Mouse (Mus musculus) right cerebral cortex, postnatal 14 days (tissue): Measurements from ENCODE around the gene Aars2.

Experiments
- DNase-seq: peaks from one replicate; pipeline ENCODE4 v3.0.0; 2022

The Aars2 gene

DNA sequence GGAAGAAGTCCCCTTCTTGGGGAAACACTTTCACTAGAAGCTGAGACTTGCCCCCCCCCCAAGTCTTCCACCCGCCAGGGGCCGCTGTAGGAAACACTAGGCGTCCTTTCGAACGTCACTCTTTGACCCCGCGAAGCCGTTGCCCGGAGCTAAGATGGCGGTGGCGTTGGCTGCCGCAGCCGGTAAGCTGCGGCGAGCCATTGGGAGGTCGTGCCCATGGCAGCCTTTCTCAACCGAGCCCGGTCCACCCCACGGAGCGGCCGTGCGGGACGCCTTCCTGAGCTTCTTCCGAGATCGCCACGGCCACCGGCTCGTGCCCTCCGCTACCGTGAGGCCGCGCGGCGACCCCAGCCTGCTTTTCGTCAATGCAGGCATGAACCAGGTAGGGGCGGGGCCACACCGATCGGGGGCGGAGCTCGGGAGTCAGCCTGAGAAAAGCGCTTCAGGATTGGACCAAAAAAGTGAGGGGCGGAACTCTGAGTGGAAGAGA is at the start of gene Aars2:
TSS of gene Aars2 (plus strand) at position 142 of the 490 bp plus-strand sequence.
- DNase-seq = peak; percentile 98

DNA sequence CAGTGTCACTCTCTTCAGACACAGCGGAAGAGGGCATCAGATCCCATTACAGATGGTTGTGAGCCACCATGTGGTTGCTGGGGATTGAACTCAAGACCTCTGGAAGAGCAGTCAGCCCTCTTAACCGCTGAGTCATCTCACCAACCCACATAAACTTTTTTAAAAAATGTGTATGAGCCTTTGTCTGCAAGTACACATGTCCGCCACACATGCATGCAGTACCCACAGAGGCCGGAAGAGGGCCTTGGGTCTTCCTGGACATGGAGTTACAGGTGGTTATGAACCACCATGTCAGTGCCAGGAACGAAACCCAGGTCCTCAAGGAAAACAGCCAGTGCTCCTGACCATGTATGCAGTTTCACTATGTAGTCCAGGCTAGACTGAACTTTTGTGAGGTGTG is 49.2 kb upstream of the Aars2 start:
- DNase-seq = no peak

DNA sequence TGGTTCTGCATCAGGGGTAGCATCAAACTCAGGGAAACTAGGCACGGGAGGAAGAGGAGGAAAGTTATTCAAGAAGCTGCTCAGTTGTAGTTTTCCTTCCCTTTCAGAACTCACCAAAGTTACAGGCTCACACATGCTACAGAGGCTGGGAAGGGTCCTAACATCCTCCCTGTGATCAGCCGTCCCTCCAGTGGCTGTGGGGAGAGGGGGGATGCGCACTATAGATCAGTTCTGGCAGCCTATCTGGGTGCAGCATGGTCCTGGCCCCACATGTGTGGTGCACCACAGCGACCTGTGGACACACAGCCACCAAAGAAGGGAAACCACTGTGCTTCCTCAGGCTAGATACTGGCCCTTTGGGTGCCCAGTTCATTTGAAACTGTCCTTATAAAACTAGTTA is 48.1 kb upstream of the Aars2 start:
- no peak for DNase-seq

DNA sequence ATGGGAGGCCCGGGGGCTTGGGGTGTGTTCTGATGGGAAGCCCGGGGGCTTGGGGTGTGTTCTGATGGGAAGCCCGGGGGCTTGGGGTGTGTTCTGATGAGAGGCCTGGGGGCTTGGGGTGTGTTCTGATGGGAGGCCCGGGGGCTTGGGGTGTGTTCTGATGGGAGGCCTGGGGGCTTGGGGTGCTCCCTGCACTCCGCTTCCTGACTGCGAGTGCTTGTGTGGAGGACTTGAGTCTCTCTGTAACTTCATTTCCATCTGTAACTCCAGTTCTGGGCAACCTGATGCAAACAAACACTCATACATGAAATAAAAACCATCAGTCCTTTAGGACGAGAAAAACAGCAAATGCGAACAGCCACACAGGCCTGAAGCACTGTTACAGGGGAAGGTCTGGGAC is 47.6 kb upstream of the Aars2 start:
- no peak for DNase-seq

DNA sequence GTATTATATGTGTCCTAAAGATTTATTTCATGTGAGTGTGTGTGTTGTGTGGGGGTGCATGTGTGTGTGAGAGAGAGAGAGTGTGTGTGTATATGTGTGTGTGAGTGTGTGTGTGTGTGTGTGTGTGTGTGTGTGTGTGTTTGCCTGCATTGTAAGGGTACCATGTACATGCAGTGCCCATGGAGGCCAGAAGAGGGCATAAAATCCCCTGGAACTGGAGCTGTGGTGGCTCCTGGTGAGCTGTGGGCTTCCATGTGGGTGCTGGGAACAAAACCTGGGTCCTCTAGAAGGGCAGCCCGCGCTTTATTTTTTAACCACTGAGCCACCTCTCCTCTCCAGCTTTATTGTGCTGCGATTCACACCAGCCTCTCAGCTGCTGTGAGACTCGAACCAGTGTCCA is 44.1 kb upstream of the Aars2 start:
- no peak for DNase-seq

DNA sequence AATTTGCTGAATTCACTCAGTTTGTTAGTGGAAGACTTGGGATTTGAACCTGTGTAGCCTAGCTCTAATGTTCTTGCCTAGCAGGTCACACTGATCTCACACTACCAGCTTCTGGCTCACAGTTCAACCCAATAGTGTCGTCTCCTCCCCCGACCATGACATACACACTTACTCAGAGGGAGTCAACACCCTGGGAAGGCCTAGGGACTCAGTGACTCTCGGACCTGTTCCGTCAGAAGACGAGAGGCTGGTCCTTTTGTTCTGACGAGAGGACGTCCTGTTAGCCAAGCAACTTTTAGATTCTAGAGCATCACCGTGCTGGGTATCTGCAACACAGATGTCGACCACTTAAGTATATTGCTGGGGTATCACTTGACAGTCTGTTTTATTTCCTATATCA is 42.4 kb upstream of the Aars2 start:
- DNase-seq = no peak

DNA sequence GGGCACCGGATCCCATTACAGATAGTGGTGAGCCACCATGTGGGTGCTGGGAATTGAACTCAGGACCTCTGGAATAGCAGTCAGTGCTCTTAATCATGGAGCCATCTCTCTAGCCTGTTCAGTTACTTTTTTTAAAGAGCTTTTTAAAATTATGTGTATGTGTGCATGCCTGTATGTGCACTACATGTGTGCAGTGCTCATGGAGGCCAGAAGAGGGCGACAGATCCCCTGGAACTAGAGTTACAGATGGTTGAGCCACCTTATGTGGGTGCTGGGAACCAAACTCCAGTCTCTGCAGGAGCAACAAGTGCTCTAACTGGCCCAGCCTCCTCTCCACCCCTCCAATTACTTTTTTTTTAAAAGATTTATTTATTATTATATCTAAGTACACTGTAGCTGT is 39.9 kb upstream of the Aars2 start:
- DNase-seq = no peak

DNA sequence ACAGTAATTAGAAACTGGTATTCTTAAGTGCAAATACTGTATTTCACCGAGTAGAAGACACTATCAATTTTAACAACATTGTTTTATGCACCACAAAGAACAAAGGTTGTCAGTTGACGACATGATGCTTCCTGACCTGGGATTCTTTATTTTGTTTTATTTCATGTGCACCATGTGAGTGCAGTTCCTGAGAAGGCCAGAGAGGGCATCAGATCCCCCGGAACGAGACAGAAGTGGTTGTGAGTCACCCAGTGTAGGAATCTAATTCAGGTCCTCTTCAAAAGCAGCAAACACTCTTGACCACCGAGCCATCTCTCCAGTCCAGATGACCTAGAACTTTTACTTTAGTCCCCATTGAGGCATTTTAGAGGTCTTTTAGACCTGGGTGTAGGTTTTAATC is 38.3 kb upstream of the Aars2 start:
- DNase-seq = no peak

DNA sequence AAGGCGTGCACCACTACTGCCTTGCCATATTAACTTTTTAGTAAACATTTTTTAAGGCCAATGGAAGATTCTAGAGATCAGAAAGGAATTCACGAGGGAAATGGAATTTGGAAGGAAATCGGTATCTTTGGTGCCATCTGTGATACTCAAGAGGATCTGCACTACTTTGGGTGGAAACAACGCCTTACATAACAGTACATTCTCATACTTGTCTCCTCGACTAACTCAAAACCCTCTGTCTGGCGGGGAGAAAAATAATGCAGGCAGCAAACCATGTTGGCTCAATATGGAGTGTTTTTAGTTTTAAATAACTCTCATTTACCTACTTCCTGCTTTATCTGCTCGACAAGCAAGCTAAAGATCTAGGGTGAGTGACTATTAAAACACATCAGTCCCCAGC is 35.9 kb upstream of the Aars2 start:
- DNase-seq = no peak

DNA sequence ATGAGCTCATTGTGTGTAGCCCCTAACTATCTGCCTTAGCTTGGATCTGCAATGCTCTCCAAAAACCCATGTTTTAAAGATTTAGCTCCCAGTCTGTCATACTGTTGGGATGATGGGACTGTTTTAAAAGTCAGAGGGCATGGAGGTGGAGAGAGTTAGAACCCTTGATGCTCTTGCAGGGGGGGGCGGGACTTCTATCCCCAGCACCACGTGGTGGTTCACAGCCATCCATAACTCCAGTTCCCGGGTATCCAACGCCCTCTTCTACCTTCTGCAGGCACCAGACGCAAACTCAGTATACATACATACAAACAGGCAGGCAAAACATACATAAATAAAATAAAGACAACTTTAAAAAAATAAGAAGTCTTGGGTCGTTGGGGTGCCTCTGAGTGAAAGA is 33.0 kb upstream of the Aars2 start:
- DNase-seq = no peak

DNA sequence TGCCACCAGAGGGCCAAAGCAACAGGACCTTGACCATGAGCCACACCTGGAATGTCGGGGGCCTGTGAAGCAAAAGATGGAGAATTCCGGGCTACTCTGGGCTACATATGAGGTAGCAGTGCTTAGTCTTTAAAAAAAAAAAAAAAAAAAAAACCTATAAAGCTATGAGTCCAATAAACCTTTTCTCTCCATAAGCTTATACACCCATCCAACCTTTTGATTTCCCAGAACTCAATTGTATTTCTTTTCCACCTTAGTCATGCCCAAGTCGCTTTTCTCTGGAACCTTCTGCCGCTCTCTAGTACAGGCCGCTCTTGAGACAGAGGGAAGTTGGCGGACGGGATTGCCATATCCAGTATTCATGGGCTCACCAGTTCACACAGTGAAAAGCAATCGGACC is 32.5 kb upstream of the Aars2 start:
- DNase-seq = no peak

DNA sequence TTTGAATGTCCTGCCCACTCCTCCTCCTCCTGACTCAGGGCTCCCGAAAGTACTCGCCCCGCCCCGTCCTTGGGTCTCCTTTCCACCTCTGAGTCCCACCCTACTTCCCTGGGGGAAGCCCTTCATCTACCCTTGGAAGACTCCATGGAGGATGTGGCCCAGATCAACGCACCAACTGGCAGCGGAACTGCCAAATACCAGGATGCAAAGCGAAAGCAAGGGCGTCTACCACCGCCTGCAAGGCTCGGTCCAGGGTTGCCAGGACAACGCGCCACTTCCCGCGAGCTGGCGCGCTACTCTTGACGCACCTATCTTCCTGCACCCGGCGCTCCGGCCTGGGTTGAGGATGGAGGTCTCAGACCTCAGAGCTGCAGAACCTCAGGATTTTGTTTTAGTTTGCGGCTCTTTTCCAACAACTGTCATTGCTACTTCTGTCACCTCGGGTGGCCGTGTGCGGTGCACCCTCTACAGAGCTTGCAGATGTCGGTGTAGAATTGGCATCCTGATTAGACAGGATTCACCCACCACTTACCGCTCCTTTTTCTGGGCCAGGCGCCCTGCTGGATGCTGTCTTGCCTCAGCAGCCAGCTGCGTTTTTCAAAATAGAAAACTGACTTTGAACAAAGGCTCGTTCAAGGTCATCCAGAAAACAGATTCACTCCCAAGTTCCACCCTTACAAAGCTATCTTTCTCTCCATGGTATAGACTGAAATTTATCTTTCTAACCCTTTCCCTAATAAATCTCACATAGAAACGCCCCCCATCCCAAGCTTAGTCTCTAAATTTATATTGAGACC is 31.8 kb upstream of the Aars2 start, which contains the start of gene Spats1:
TSS of gene Spats1 (minus strand) at position 747 of the 797 bp plus-strand sequence.
- peak; percentile 85 for DNase-seq

DNA sequence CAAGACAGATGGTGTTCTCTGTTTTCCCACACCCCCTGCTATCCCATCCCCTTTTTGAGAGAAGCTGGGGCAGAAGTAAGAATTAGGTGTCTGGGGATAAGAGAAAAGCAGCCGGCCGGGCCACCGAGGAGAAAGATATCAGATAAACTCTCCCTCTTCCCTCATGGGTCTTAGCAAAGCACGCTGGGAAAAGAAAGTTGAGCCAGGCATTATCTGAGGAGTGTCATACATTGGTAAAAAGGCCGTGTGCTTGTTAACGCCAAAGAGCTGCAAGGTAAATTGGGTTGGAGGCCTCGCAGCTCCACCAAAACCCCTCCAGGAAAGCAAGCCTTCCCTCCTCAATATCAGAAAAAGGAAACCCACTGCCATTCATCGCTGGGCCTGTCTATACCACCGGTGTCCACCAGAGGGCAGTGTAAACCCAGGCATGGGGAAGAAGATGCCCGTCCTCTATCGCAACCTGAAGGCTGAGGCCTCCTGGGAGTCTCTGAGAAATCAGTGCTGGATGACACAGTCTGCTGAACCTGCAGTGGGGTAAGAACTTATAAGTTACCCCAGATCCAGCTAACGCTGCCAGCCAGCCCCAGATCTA is 28.3 kb upstream of the Aars2 start:
- peak; percentile 85 for DNase-seq

DNA sequence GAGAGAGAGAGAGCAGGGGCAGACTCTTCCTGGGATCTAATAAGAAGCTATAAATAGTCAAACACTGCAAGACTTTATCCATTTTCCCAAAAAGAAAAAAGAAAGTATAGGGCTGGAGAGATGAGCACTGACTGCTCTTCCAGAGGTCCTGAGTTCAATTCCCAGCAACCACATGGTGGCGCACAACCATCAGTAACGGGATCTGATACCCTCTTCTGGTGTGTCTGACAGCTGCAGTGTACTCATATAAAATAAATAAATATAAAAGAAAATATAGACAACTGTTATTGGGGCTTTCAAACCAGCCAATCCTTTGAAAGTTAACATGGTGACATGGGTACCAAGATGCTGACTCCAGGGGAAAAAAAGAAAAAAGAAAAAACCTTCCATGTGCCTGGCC is 26.2 kb upstream of the Aars2 start:
- no peak for DNase-seq

DNA sequence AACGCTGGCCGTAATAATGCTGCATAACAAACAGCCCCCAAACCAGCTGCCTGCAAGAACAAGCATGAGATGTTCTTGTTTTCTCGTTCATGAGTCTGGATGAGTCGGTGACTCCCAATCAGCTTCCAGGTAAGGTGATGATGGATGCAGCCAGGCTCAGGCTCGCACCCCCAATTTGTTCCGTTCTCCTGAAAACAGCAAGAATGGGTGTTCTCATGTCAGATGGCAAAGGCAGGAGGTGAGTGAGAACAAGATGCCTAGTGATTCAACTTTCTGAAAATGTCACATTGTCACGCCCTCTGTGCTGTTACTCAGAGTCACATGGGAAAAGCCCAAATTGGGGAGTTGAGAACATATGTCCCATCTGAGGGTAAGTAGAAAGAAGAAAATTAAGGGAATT is 21.1 kb upstream of the Aars2 start:
- no peak for DNase-seq

DNA sequence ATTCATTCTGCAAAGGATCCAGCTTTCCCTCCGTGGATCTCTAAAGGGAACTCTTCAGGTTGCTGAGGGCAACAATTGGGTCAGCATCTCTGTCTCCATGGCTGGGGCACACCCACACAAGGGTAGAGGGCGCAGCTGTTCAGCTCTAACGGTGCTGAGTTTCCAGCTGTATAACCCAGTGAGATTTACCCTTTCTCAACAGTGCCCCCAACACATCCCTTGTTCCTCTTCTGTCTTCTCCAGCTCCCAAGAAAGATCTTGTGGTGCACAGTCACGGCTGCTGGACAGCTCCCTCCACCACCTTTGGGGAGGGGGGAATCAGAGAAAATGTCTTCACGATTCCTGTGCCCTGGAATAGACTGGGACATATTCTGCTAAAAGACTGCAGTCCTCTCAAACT is 19.4 kb upstream of the Aars2 start:
- DNase-seq = no peak

DNA sequence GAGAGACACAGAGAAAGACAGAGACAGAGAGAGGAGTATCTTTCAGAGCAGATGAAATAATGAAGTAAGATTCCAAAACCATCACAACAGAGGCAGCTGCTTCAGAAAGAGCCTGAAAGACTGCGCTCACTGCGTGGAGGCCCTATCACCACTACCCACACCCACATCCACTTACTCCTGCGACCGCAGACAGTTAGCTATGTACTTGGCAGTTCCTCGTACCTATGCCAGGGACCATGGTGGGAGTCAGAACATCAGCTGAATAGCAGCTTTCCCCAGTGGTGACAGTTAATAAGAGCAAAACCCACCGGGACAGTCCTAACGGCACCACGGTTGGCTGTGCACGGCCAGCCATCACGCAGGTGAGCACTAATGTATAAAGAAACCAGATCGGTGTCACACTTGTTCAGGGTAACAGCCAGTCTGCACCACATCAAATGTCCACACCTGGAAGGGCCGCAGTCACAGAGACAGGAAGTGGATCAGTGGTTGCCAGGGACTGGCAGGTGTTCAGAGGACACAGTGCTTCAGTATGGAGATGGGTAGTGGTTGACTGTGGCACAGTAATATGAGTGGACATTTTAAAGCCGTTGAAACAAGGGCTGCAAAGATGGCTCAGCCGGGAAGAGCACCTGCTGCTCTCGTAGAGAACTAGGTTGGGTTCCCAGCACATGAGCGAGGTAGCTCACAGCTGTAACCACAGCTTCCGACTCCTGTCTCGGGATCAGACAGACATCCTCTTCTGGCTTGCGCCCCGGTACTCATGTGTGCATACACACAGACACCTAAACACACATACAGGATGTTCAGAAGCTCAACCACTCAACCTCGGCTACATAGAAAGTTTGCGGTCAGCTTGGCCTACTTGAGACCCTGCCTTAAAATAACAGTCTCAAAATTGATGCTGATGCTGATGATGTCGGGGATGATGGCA is 18.1 kb upstream of the Aars2 start:
- DNase-seq = no peak

DNA sequence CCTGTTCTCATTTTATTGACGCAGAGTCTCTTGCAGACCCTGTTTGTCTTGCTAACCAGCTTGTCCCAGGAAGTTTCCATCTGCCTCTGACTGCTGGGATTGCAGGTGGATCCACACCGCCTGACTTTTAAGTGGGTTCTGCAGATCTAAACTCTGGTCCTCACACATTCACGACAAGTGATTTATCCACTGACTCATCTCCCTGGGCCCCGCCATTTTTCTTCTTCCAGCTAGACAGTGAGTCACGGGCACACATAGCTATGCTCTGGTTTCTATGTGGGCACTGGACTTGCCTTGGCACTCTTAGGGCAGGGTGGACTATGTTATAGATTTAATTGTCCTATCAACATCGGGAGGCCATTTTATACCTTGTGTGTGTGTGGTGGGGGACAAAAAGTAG is 16.9 kb upstream of the Aars2 start:
- DNase-seq = no peak

DNA sequence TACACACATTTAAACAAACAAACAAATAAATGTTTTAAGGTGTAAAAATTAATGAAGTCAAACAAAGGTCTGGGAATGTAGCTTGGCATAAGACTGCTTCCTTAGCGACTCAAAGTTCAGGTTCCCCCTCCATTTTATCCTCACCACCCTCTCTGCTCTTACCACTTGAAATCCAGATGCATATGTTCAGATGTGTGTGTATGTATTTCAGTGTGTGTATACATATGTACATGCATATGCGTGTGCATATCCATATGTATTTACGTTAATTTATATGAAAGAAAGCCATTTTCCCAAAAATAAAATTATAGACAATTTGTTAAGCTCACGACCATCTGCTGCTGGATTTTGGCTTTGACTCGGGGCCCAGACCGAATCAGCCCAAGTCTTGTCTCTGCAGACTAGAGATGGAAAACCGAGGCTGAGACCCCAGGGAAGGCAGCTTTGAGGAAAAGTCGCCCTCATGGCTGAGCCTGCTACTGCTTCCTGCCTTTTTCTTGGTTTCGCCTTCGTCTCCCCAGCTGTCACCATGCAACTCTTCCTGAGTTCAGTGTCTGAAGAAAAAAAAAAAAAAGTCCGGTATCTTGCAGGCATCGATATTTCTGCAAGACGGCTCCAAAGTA is 16.0 kb upstream of the Aars2 start:
- no peak for DNase-seq

DNA sequence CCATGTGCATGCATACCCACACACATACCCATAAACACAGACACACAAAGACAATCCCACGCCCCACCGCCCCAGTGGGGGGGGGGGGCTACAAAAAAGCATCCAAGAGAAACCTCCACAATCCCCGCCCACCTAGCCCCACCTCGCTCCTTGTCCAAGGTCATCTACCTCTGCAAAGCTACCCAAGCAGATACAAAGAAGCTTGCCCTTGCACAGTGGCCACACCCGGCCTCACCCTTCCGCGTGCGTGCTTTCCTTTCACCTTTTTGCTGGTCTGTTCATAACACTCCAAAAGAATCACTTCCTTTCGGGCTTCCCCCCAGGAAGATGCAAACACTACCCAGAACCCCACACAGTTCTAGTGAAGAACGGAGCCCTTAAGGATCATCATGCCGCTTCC is 11.2 kb upstream of the Aars2 start:
- DNase-seq = no peak

DNA sequence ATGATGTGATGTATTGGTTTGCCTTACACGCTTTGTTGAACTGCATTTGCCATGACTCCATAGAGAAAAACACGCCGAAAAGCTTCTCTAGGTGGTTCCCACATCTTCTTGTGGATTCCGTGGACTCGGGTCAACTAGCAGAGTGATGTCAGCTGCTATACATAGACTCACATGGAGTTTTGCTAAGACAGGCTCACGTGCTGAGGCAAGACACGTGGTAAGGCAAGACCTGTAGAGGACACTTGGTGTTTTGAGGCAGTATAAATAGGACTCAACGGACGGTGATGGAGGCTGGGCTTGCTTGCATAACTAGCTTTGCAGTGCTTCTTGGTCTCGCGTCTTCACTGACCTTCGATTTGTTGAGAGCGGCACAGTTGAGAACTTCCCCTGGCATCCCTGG is 8.2 kb upstream of the Aars2 start:
- no peak for DNase-seq

DNA sequence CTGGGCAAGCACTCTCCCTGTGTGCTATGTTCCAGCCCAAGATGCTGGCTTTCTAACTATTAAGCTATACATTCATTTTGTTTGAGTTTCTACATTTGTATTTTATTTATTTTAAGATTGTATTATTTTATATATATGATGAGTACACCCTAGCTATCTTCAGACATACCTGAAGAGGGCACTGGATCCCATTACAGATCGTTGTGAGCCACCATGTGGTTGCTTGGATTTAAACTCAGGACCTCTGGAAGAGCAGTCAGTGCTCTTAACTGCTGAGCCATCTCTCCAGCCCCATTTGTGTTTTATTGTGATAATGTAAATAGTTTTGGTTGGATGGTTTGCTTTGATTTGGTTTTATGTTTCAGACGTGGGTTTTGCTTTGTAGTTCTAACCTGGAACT is 7.1 kb upstream of the Aars2 start:
- DNase-seq = no peak

DNA sequence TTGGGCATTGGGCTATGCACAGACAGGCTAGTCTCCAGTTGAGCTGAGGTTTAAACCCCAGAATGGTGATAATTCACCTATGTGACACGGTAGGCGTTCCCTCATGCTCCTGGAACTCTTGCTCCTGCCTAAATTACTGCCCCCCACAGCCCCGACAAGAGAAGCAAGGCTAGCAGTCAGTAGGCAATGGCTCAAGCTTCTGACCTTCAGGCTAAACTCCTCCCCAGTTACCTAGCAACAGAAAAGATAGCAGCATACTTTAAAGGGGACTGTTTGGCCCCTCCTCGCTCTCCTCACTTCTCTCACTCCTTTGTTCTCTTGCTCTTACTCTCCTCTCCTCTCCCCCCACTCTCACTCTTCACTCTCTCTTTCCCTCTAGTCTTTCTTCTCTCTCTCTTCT is 5.7 kb upstream of the Aars2 start:
- no peak for DNase-seq
